Mouse (Mus musculus): ENCODE results near the gene Sycp2l.

DNA sequence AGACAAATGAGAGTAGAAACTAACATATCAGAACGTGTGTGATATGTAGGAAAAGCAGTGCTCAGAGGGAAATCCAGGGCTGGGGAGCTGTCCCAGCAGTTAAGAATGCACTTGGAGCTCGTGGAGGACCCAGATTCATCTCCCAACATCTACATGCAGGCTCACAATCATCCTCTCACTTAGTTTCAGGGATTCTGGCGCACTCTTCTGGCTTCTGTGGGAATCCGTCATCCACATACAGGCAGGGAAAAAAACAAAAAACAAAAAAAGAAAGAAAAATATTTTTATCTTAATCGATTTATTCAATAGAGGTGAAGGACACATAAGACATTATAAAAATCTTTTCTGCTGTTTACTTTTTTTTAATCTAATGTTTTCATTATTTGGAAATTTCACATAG is 44.3 kb downstream of the Sycp2l start:
- TF ChIP-seq GATA1 (IDR thresholded peaks at IDR 0.05; ENCODE audit: borderline replicate concordance, low read length) (no peak), FLI1 (IDR thresholded peaks at IDR 0.05; ENCODE audit: low read length) (no peak)
